Mouse (Mus musculus) adipocyte (in vitro differentiated cells): ENCODE measurements around the gene Proser2.
"Not testable (repeated sequence)": the region's sequence is repeated elsewhere in the genome, so short reads cannot be mapped to it uniquely, and the experiment has no call there.

Experiments
- DNase-seq: peaks from one replicate; pipeline ENCODE4 v3.0.0-alpha.2; 2016; ENCODE audit warnings: low spot score

The Proser2 gene

DNA sequence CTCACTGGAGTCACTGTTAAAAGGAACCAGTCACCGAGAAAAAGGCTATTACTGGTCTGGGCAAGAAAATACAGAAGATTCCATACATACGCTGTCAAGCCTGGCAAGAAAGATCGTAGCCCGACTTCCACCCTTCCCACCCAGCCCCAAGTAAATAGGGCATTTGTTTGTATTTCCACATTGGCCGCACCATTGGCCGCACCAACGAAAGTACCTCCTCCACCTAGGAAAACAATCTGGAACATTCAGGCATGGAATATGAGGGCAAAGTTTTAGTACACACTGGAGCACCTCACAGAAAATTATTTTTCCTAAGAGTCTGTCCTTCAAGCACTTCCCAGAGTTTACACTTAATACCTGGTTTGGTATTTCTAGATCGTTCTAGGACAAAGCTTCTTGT, 1.1 kb downstream of the Proser2 start:
- no peak for DNase-seq

DNA sequence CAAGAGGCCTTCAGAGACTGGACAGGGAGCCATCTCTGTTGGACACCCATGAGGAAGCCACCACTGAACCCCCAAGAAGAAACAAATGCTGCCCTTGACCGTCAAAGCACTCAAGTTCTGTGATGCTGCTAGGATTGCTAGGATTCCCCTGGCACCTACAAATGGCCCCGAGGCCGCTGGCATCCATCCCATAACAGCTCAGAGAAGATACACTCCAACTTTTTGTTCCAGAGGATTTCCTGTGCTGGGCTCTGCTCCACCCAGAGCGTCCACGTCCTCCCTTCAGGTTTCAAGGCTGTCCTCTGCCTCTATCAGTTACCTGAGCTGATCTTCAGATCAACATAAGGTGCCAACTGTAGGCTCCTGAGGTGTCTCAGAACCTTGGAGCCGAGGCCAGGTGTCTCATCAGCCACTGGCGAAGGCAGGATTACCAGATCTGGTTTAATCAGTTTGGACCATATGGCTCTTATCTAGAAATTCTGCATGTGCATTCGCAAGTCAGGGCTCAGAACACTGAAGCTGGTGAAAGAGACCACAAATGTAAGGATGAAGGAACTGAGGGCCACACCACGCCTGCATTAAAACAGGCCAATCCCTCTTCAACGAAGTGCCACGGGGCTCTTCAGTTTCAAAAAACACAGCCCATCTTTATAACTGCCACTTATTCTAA, 1.7 kb downstream of the Proser2 start:
- no peak for DNase-seq

- DNase-seq, result peak; percentile 3
Measured at GRCm38 (mm10) chr2:6123046-6123445, 7.0 kb downstream of the Proser2 start.

GRCm38 (mm10) chr2:6121091-6121490, 8.9 kb downstream of the Proser2 start:
- DNase-seq, result no peak

- no peak for DNase-seq
Measured at GRCm38 (mm10) chr2:6118246-6118645, 11.8 kb downstream of the Proser2 start.

DNA sequence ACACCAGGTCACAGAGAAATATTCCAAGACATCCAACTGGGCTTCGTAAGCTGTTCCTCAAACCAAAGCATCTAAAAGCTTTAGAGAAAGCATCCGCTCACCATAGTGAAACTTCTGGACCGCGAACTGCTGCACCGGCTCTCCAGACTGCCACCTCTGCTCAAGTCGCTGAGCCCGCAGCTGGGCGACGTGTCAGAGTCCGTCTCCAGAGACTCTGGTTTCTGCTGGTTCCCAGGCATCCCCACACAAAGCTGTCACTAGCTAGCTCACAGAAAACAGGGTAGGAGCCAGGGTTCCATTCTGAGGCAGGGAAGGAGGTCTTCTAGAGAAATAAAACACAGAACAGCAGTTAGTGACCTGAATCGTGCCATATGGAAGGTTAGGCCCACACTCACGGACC, 16.2 kb downstream of the Proser2 start:
- DNase-seq, result no peak

- DNase-seq, result no peak
Measured at GRCm38 (mm10) chr2:6112619-6113018, 17.4 kb downstream of the Proser2 start.

DNA sequence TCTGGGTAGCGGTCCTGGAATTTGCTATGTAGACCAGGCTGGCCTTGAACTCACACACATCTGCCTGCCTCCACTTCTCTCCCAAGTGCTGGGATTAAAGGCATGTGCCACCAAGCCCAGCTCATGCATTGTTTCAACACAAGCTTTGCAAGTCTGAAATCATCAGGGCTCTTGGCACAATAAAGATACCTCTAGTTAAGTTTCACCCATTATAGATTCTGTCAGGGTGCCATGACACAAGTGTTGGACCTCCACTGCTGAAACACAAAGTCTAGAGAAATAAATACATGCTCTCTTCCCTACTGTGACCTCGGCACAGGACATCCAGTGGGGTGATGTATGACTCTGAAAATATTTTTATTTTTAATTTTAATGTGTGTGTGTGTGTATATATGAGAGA, 24.6 kb downstream of the Proser2 start:
- no peak for DNase-seq

GRCm38 (mm10) chr2:6100755-6101154, 29.3 kb downstream of the Proser2 start:
- no peak for DNase-seq

GRCm38 (mm10) chr2:6100027-6100749, 29.8 kb downstream of the Proser2 start:
- no peak for DNase-seq

GRCm38 (mm10) chr2:6099443-6099842, 30.6 kb downstream of the Proser2 start:
- no peak for DNase-seq

GRCm38 (mm10) chr2:6098924-6099323, 31.1 kb downstream of the Proser2 start:
- DNase-seq, result peak; percentile 54

DNA sequence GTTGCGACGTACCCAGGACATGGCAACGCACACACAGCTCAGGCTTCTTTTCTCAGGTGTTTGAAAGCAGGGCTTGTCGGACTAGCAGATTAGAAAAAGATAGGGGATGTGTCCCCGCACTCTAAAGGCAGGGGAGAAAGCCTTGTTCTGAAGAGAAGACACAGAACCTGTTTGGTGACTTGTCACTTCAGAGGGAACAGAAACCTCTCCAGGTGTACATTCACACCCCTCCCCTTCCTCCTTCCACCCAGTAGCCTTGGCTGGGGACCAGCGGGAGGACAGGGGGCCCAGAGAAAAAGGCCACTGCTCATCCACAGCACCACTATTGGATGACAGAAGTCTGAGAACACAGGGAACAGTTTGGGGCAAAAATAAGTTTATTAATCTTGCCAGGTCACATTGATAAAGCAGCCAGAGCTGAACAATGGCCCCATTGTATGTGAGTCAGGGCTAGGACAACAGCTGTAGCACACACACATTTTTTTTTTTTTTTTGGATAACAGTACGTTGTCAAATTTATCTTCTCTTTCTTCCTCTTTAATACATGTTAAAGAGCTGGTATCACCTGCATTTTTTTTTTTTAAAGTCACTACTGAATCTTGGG, 32.8 kb downstream of the Proser2 start:
- no peak for DNase-seq

GRCm38 (mm10) chr2:6089941-6090340, 40.1 kb downstream of the Proser2 start:
- not testable (repeated sequence) for DNase-seq

DNA sequence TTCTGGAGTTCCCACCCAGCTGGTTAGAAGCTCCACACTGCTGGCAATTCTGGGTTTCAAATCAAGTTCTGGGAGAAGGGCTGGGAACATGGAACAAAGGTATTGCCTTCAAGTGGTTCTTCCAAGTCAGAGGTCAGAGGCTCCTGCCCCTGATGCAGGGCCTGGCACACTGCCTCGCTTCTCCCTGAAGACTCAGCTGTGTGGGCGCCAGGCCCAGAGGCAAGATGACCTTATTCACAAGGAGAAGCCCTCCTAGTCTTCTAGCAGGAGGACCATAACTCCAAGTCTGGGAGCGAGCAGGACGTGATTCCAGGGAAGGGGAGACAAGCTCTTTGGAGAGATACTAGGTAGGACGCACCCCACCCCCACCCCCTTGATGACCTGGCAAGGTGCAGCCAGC, 42.9 kb downstream of the Proser2 start:
- DNase-seq, result peak; percentile 20

- no peak for DNase-seq
Measured at GRCm38 (mm10) chr2:6085622-6086530, 44.1 kb downstream of the Proser2 start.

DNA sequence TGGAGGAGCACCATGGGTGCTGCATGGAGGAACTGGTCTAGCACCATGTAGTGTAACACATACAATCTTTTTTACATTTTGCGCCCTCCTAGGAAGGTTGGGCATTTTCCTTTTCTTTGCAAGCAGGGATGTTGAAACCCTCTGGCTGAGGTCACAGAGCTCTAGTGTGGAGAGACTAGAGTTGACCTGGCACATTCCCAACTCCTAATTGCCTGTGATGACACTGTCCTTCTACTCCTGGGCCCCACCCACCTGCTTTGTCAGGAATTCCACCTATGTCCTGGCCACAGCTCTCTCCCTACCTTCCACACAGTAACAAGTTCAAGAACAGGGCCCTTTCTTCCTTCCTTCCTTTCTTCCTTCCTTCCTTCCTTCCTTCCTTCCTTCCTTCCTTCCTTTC, 46.3 kb downstream of the Proser2 start:
- peak; percentile 56 for DNase-seq

- DNase-seq, result no peak
Measured at GRCm38 (mm10) chr2:6082615-6083014, 47.4 kb downstream of the Proser2 start.

GRCm38 (mm10) chr2:6081108-6081507, 48.9 kb downstream of the Proser2 start:
- no peak for DNase-seq

DNA sequence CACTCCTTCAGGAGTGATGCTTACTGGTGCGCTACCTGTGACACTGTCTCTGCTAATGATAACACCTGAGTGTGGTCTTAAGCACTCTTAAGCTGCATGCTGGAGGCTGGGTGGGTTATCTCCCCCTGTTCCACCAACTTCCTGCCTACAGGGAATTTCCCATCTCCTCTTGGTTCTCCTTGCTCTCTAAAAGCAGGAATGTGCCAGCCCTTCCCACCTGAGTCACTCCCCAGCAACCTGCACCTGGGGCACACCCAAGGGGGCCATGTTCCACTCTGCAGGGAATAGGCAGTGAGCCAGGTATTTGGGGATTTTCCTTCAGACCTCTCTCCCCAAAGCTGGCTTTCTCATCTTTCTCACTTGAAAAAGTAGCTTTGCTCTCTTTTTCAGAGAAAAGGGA, 50.0 kb downstream of the Proser2 start:
- no peak for DNase-seq

GRCm38 (mm10) chr2:6075530-6075896, 54.5 kb downstream of the Proser2 start:
- no peak for DNase-seq

DNA sequence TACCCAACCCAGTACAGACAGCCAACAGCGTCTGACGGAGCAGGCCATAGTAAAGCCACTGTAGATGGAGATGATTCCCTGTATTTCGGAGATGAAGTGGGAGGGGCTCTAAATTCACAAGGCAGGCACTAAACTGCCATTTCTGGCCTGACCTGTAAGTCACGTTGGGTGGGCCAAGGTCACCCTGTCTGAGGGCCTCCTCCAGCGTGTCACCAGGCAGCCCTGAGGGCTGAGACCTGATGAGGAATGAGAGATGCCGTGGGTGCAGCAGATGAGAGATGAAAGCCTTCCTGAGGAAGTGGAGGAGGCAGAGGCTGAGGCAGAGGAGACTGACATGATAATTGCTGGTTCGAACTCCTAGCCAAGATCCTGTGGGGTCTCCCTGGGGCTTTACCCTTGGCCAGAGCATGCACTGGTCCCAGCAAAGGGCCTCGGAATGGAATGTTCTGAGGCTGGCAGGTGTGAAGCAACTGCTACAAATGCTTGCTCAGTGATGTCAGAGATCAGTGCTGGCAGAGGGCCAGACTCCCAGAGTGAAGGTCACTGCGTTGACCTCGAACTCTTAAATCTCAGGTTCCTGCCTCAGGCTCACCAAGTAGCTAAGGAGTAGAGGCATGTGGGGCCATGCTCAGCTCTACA, 55.0 kb downstream of the Proser2 start:
- no peak for DNase-seq
